Mouse (Mus musculus) stomach, embryonic 15.5 days (tissue): ENCODE measurements around the gene Cideb. TPM values are rescaled to one million over a fixed set of nuclear protein-coding genes. Genes with fewer than 3 reads are reported as not detected.

Experiments
- ATAC-seq: fragments of 200-750 bp; cut with Nextera tagmentation; 2 replicates; pipeline ENCODE4 v1.8.0; 2017; ENCODE audit warnings: low read depth, moderate number of reproducible peaks, moderate TSS enrichment; ENCODE audit not compliant: insufficient read depth, low FRiP score
- H3K27ac ChIP-seq: fragments of 300-500 bp; sonication (generic); 2 replicates; pipeline ENCODE4 v1.5.1; 2015; ENCODE audit warnings: mild to moderate bottlenecking, inconsistent platforms
- H3K27me3 ChIP-seq: fragments of 300-500 bp; sonication (generic); replicated peaks from 2 replicates; pipeline ENCODE4 v1.6.1; 2015; ENCODE audit warnings: inconsistent platforms
- H3K36me3 ChIP-seq: fragments of 300-500 bp; sonication (generic); 2 replicates; pipeline ENCODE4 v1.6.1; 2015; ENCODE audit warnings: inconsistent platforms
- H3K4me1 ChIP-seq: fragments of 300-500 bp; sonication (generic); 2 replicates; pipeline ENCODE4 v1.6.1; 2015; ENCODE audit warnings: inconsistent platforms
- H3K4me2 ChIP-seq: fragments of 300-500 bp; sonication (generic); 2 replicates; pipeline ENCODE4 v1.6.1; 2015; ENCODE audit warnings: mild to moderate bottlenecking, inconsistent platforms
- H3K4me3 ChIP-seq: fragments of 300-500 bp; sonication (generic); replicated peaks from 2 replicates; pipeline ENCODE4 v1.5.1; 2015; ENCODE audit warnings: inconsistent platforms
- H3K9ac ChIP-seq: fragments of 300-500 bp; sonication (generic); 2 replicates; pipeline ENCODE4 v1.6.1; 2015; ENCODE audit warnings: inconsistent platforms
- H3K9me3 ChIP-seq: fragments of 300-500 bp; sonication (generic); 2 replicates; pipeline ENCODE4 v1.6.1; 2016; ENCODE audit warnings: inconsistent platforms
- WGBS: fragments of 180-500 bp; shearing (Covaris S2); methylation state at CpG from one replicate; pipeline ENCODE4 v1.1.7; 2015; 5-methylcytosine and 5-hydroxymethylcytosine counted together
- polyA plus RNA-seq: library from polyadenylated mRNA; unstranded; fragments of >200 nt; fragmentation: Nextera tagmentation; extraction: Ambion mirVana; gene quantifications from 2 replicates; pipeline ENCODE4 v1.2.1, GENCODE M21; 2015

Cideb gene
- polyA plus RNA-seq, 1 experiment from 2014 or later: 12.9 TPM

GRCm38 (mm10) chr14:55720666-55721065, 37.6 kb downstream of the Cideb start:
- H3K9ac ChIP-seq: no peak overlapping the region
- H3K27me3 ChIP-seq: no peaks in the 10 kb centered on the region
- ATAC-seq: no peak
- peak overlapping the region; percentile 87 for H3K4me2 ChIP-seq
- peak overlapping the region; percentile 81; the same call in 1 of the 2 replicates for H3K4me3 ChIP-seq
- peaks cover 10% of the 10 kb centered on the region; the same call in 1 of the 2 replicates for H3K4me1 ChIP-seq
- no peak overlapping the region; the same call in 1 of the 2 replicates for H3K27ac ChIP-seq
- peaks cover 24% of the 10 kb centered on the region for H3K36me3 ChIP-seq
- WGBS: 92% methylated on average over 12 of the region's 12 CpGs
- no peaks in the 10 kb centered on the region for H3K9me3 ChIP-seq

- Histone ChIP-seq H3K9me3 (no peaks in the 10 kb centered on the region), H3K27me3 (no peaks in the 10 kb centered on the region), H3K9ac (no peak overlapping the region), H3K4me1 (peaks cover 10% of the 10 kb centered on the region; the same call in 1 of the 2 replicates), H3K4me2 (no peak overlapping the region), H3K4me3 (no peak overlapping the region), H3K27ac (no peak overlapping the region), H3K36me3 (peaks cover 24% of the 10 kb centered on the region)
- 85% methylated on average over 6 of the region's 6 CpGs for WGBS
- no peak for ATAC-seq
Measured at GRCm38 (mm10) chr14:55719737-55720136, 38.5 kb downstream of the Cideb start.

- no peak for ATAC-seq
- 79% methylated on average over 8 of the region's 8 CpGs for WGBS
- Histone ChIP-seq H3K27ac (no peak overlapping the region), H3K27me3 (no peaks in the 10 kb centered on the region), H3K9ac (no peak overlapping the region), H3K4me3 (no peak overlapping the region), H3K36me3 (peaks cover 24% of the 10 kb centered on the region), H3K9me3 (no peaks in the 10 kb centered on the region), H3K4me2 (no peak overlapping the region), H3K4me1 (peaks cover 17% of the 10 kb centered on the region; the same call in 1 of the 2 replicates)
Measured at GRCm38 (mm10) chr14:55716884-55717283, 41.4 kb downstream of the Cideb start.

GRCm38 (mm10) chr14:55716271-55716670, 42.0 kb downstream of the Cideb start:
- ATAC-seq: no peak
- 87% methylated on average over 6 of the region's 6 CpGs for WGBS
- Histone ChIP-seq H3K9ac (no peak overlapping the region), H3K27me3 (no peaks in the 10 kb centered on the region), H3K4me2 (no peak overlapping the region), H3K36me3 (peaks cover 24% of the 10 kb centered on the region), H3K4me3 (no peak overlapping the region), H3K4me1 (peaks cover 14% of the 10 kb centered on the region; the same call in 1 of the 2 replicates), H3K9me3 (no peaks in the 10 kb centered on the region), H3K27ac (peak overlapping the region; percentile 63)

- Histone ChIP-seq H3K36me3 (peaks cover 24% of the 10 kb centered on the region), H3K4me2 (no peak overlapping the region), H3K9me3 (no peaks in the 10 kb centered on the region), H3K4me3 (no peak overlapping the region), H3K9ac (no peak overlapping the region), H3K4me1 (peaks cover 7% of the 10 kb centered on the region; the same call in 1 of the 2 replicates), H3K27me3 (no peaks in the 10 kb centered on the region), H3K27ac (peak overlapping the region; percentile 68; the same call in 1 of the 2 replicates)
- ATAC-seq: peak; percentile 73; the same call in 1 of the 2 replicates
- 25% methylated on average over 6 of the region's 6 CpGs for WGBS
Measured at GRCm38 (mm10) chr14:55714893-55715292, 43.4 kb downstream of the Cideb start.

- WGBS: 23% methylated on average over 4 of the region's 4 CpGs
- H3K9ac ChIP-seq: no peak within 1 kb of the TSS
Measured at GRCm38 (mm10) chr14:55713729-55714122, 44.5 kb downstream of the Cideb start, which contains the start of gene Tgm1. TSS of gene Tgm1 (minus strand) at chr14:55713926.

GRCm38 (mm10) chr14:55713007-55713728, 45.1 kb downstream of the Cideb start:
- no peaks in the 10 kb centered on the region for H3K9me3 ChIP-seq
- ATAC-seq: 0 out of 2 replicates have a peak, but pooled peaks have one; percentile 47
- 16% methylated on average over 24 of the region's 25 CpGs for WGBS
- H3K27ac ChIP-seq: peak overlapping the region; percentile 68
- peak overlapping the region; percentile 54 for H3K4me2 ChIP-seq
- H3K4me1 ChIP-seq: peaks cover 7% of the 10 kb centered on the region; the same call in 1 of the 2 replicates
- H3K27me3 ChIP-seq: no peaks in the 10 kb centered on the region
- no peak overlapping the region for H3K9ac ChIP-seq
- H3K4me3 ChIP-seq: peak overlapping the region; percentile 35
- H3K36me3 ChIP-seq: peaks cover 10% of the 10 kb centered on the region; the same call in 1 of the 2 replicates

More at GRCm38 (mm10) chr14:55713729-55714122, 44.5 kb downstream of the Cideb start, which contains the start of gene Tgm1:
- H3K27ac ChIP-seq: peak within 1 kb of the TSS; percentile 68
- H3K4me2 ChIP-seq: peak within 1 kb of the TSS; percentile 54
- H3K27me3 ChIP-seq: no peaks in the 10 kb centered on the region
- peaks cover 7% of the 10 kb centered on the region; the same call in 1 of the 2 replicates for H3K4me1 ChIP-seq
- peaks cover 16% of the 10 kb centered on the region for H3K36me3 ChIP-seq
- ATAC-seq: no peak
- H3K4me3 ChIP-seq: peak within 1 kb of the TSS; percentile 35
- no peaks in the 10 kb centered on the region for H3K9me3 ChIP-seq

- H3K4me1 ChIP-seq: peaks cover 7% of the 10 kb centered on the region; the same call in 1 of the 2 replicates
- peak overlapping the region; percentile 40; the same call in 1 of the 2 replicates for H3K27ac ChIP-seq
- no peaks in the 10 kb centered on the region for H3K9me3 ChIP-seq
- peak overlapping the region; percentile 35 for H3K4me3 ChIP-seq
- H3K9ac ChIP-seq: no peak overlapping the region
- 0 out of 2 replicates have a peak, but pooled peaks cover 4% of the 10 kb centered on the region for H3K36me3 ChIP-seq
- peak overlapping the region; percentile 54 for H3K4me2 ChIP-seq
- WGBS: 72% methylated on average over 7 of the region's 7 CpGs
- no peaks in the 10 kb centered on the region for H3K27me3 ChIP-seq
- no peak for ATAC-seq
Measured at GRCm38 (mm10) chr14:55711786-55712185, 46.5 kb downstream of the Cideb start.

GRCm38 (mm10) chr14:55709509-55709908, 48.7 kb downstream of the Cideb start:
- no peak overlapping the region for H3K4me2 ChIP-seq
- H3K27me3 ChIP-seq: no peaks in the 10 kb centered on the region
- H3K9ac ChIP-seq: no peak overlapping the region
- no peak for ATAC-seq
- no peaks in the 10 kb centered on the region for H3K36me3 ChIP-seq
- no peak overlapping the region for H3K27ac ChIP-seq
- peaks cover 7% of the 10 kb centered on the region; the same call in 1 of the 2 replicates for H3K4me1 ChIP-seq
- 85% methylated on average over 4 of the region's 4 CpGs for WGBS
- no peak overlapping the region for H3K4me3 ChIP-seq
- H3K9me3 ChIP-seq: no peaks in the 10 kb centered on the region

GRCm38 (mm10) chr14:55707397-55707796, 50.9 kb downstream of the Cideb start:
- WGBS: 69% methylated on average over 5 of the region's 5 CpGs
- Histone ChIP-seq H3K4me1 (no peaks in the 10 kb centered on the region), H3K27me3 (no peaks in the 10 kb centered on the region), H3K27ac (no peak overlapping the region), H3K36me3 (no peaks in the 10 kb centered on the region), H3K4me2 (no peak overlapping the region), H3K9me3 (no peaks in the 10 kb centered on the region), H3K9ac (no peak overlapping the region), H3K4me3 (no peak overlapping the region)
- ATAC-seq: no peak

GRCm38 (mm10) chr14:55706051-55706600, 52.1 kb downstream of the Cideb start:
- Histone ChIP-seq H3K4me3 (no peak overlapping the region), H3K4me1 (no peaks in the 10 kb centered on the region), H3K27me3 (no peaks in the 10 kb centered on the region), H3K4me2 (no peak overlapping the region), H3K27ac (no peak overlapping the region), H3K9ac (no peak overlapping the region), H3K9me3 (no peaks in the 10 kb centered on the region), H3K36me3 (no peaks in the 10 kb centered on the region)
- no peak for ATAC-seq
- WGBS: 83% methylated on average over 8 of the region's 8 CpGs
